Mouse (Mus musculus) embryonic fibroblast, embryonic 13.5 days (primary cell): ENCODE results near the gene Minos1.

ENCODE experiments used
- CTCF ChIP-seq: IDR thresholded peaks from 2 replicates; pipeline ENCODE4 v1.5.1; 2011; ENCODE audit warnings: mild to moderate bottlenecking, control low read depth, low read length, moderate library complexity, borderline replicate concordance; ENCODE audit not compliant: insufficient read depth
- POLR2A ChIP-seq: IDR thresholded peaks from 2 replicates; pipeline ENCODE4 v1.6.1; 2011; ENCODE audit warnings: low read depth, mild to moderate bottlenecking, control low read depth, low read length, moderate library complexity

DNA sequence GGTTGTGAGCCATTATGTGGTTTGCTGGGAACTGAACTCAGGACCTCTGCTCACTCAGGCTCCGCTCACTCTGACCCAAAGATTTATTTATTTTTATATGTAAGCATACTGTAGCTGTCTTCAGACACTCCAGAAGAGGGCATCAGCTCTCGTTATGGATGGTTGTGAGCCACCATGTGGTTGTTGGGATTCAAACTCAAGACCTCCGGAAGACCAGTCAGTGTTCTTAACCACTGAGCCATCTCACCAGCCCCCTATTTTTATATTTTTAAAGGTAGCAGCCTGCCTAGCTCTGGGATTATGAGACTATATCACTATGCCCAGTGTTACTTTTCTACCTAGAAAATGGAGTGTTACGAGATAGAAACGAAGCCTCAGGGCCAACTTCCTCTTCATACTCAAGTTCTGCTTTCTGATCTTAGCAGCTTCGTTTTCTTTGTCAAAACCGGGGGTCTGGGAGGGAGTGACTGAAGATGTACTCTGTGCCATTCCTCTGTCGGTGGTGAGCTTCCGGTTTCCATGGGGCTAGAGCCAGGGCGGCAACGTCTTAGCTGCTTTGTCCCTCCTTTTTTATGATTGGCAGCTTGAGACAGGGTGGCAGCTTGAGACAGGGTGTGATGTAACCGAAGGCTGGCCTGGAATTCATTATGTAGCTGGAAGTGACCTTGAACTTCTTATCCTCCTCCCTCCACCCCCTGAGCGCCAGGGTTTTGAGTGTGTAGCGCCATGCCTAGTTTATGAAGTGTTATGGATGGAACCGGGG is 38.3 kb upstream of the Minos1 start:
- TF ChIP-seq CTCF (no peak), POLR2A (no peak)
